ENCODE assay signal across 21 mouse cellular contexts in the genomic region with DNA sequence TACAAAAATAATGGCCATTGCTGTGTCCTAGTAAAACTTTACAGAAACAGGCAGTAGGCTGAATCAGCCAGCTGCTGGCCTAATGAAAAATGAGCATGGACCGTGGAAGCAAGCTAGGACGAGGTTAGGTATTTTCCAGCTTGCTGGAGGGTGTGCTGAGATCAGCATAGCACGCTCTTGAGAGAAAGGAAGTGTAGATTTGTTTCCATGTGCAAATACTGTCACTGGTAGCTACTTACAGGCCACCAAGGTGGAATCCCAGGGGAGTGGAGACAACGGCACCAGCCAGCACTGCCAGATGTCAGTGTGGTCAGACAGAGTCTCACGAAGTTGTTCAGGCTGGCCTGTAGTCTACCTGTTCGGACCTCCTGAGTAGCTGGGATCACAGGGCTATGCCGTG. TPM values are rescaled to one million over a fixed set of nuclear protein-coding genes. Genes with fewer than 3 reads are reported as not detected.
"Had no signal": no experiment of that assay in that cellular context is flagged by ENCODE, and none has a peak within 500 bp of the region (broad histone marks: within the 10 kb centered on the region; RNA-seq: fewer than 3 reads in every experiment).

No protein-coding gene starts in this region.

- H3K9me3 ChIP-seq: lung, embryonic 15.5 days; megakaryocyte, embryonic 14.5 days; midbrain, embryonic 13.5 days; midbrain, embryonic 15.5 days; neural tube, embryonic 12.5 days; stomach, embryonic 15.5 days had no signal

- H3K27me3 ChIP-seq: lung, embryonic 15.5 days; megakaryocyte, embryonic 14.5 days; midbrain, embryonic 15.5 days; neural tube, embryonic 12.5 days; stomach, embryonic 15.5 days had no signal

- H3K9ac ChIP-seq: liver, postnatal 0 days; lung, embryonic 15.5 days; midbrain, embryonic 13.5 days; midbrain, embryonic 15.5 days; neural tube, embryonic 12.5 days; stomach, embryonic 15.5 days had no signal

- H3K4me1 ChIP-seq: lung, embryonic 15.5 days; midbrain, embryonic 13.5 days; midbrain, embryonic 15.5 days; stomach, embryonic 15.5 days had no signal

- ATAC-seq: liver, postnatal 0 days; midbrain, embryonic 13.5 days; midbrain, embryonic 15.5 days had no signal

- H3K4me3 ChIP-seq: lung, embryonic 15.5 days; megakaryocyte, embryonic 14.5 days; midbrain, embryonic 13.5 days; midbrain, embryonic 15.5 days; neural tube, embryonic 12.5 days; stomach, embryonic 15.5 days had no signal

- H3K36me3 ChIP-seq: lung, embryonic 15.5 days; midbrain, embryonic 13.5 days; midbrain, embryonic 15.5 days; neural tube, embryonic 12.5 days had no signal

- H3K4me2 ChIP-seq: lung, embryonic 15.5 days; midbrain, embryonic 11.5 days; midbrain, embryonic 13.5 days; midbrain, embryonic 15.5 days; neural tube, embryonic 12.5 days; stomach, embryonic 15.5 days had no signal

- H3K27ac ChIP-seq: lung, embryonic 15.5 days; macrophage; midbrain, embryonic 13.5 days; midbrain, embryonic 15.5 days; neural tube, embryonic 12.5 days; stomach, embryonic 15.5 days; stomach, postnatal 0 days had no signal

- DNase-seq: liver, postnatal 0 days; lung, adult 2 months; lung, postnatal 14 days; lung, postnatal 36 days; right cerebral cortex, postnatal 14 days; thymus, adult 2 months; thymus, postnatal 25 days; thymus, postnatal 4 days had no signal

RNA-seq across cellular contexts. Expression of gene Clec3a, which starts 29.0 kb away (rescaled TPM):
- polyA plus RNA-seq: liver, postnatal 0 days; lung, adult 2 months; macrophage; midbrain, embryonic 11.5 days; midbrain, embryonic 13.5 days; midbrain, embryonic 15.5 days; neural tube, embryonic 12.5 days; neural tube, embryonic 14.5 days; spleen, adult 2 months; stomach, postnatal 0 days; testis, adult 2 months; thymus, adult 2 months; urinary bladder, adult 2 months had no signal
